Mouse (Mus musculus) ES-Bruce4 (cell line): ENCODE data around the gene Gatad2a.

Experiments
- CTCF ChIP-seq: IDR thresholded peaks from one replicate; pipeline ENCODE4 v1.8.1; 2011; ENCODE audit warnings: low read depth, low read length
- EP300 ChIP-seq: IDR thresholded peaks from 2 replicates; pipeline ENCODE4 v1.6.1; 2011; ENCODE audit warnings: low read depth, low read length; ENCODE audit not compliant: insufficient read depth
- POLR2A ChIP-seq: IDR thresholded peaks from one replicate; pipeline ENCODE4 v1.8.1; 2011; ENCODE audit warnings: low read length; ENCODE audit not compliant: insufficient read depth

- TF ChIP-seq CTCF (no peak), POLR2A (no peak), EP300 (no peak)
Measured at GRCm38 (mm10) chr8:69967291-69967933, 28.8 kb downstream of the Gatad2a start.
